Mouse (Mus musculus) forebrain, embryonic 10.5 days (tissue): Measurements from ENCODE around the gene Kcne2. TPM values are rescaled to one million over a fixed set of nuclear protein-coding genes. Genes with fewer than 3 reads are reported as not detected.

ENCODE experiments used
- DNase-seq: peaks from one replicate; pipeline ENCODE4 v3.0.0-alpha.2; 2017; ENCODE audit warnings: low spot score; ENCODE audit errors: extremely low spot score
- H3K27ac ChIP-seq: fragments of 300-500 bp; sonication (generic); 2 replicates; pipeline ENCODE4 v1.5.1; 2016; ENCODE audit warnings: mild to moderate bottlenecking
- H3K27me3 ChIP-seq: fragments of 300-500 bp; sonication (generic); 2 replicates; pipeline ENCODE4 v1.6.1; 2016; ENCODE audit warnings: mild to moderate bottlenecking; ENCODE audit not compliant: poor library complexity, severe bottlenecking
- H3K36me3 ChIP-seq: fragments of 300-500 bp; sonication (generic); replicated peaks from 2 replicates; pipeline ENCODE4 v1.6.1; 2016; ENCODE audit warnings: mild to moderate bottlenecking, moderate library complexity
- H3K4me1 ChIP-seq: fragments of 300-500 bp; sonication (generic); 2 replicates; pipeline ENCODE4 v1.6.1; 2016
- H3K4me3 ChIP-seq: fragments of 300-500 bp; sonication (generic); 2 replicates; pipeline ENCODE4 v1.5.1; 2016; ENCODE audit warnings: mild to moderate bottlenecking, moderate library complexity
- H3K9me3 ChIP-seq: fragments of 300-500 bp; sonication (generic); 2 replicates; pipeline ENCODE4 v1.6.1; 2016; ENCODE audit warnings: mild to moderate bottlenecking, moderate library complexity
- WGBS: fragments of 180-500 bp; shearing (Covaris S2); methylation state at CpG from one replicate; pipeline ENCODE4 v1.1.7; 2016; 5-methylcytosine and 5-hydroxymethylcytosine counted together
- polyA plus RNA-seq: library from polyadenylated mRNA; unstranded; fragments of >200 nt; fragmentation: Nextera tagmentation; extraction: Ambion mirVana; gene quantifications from 2 replicates; pipeline ENCODE4 v1.2.1, GENCODE M21; 2016

Gene Kcne2
- polyA plus RNA-seq, 1 experiment from 2014 or later = 0.16 TPM

GRCm38 (mm10) chr16:92290045-92290444 lies 2.1 kb upstream of the Kcne2 start:
- DNase-seq = no peak
- Histone ChIP-seq H3K27me3 (0 out of 2 replicates have a peak, but pooled peaks cover 3% of the 10 kb centered on the region), H3K4me3 (no peak overlapping the region), H3K9me3 (no peaks in the 10 kb centered on the region), H3K4me1 (peaks cover 21% of the 10 kb centered on the region), H3K36me3 (no peaks in the 10 kb centered on the region), H3K27ac (no peak overlapping the region)

GRCm38 (mm10) chr16:92294267-92294970 lies 2.2 kb downstream of the Kcne2 start:
- H3K4me1 ChIP-seq = peaks cover 14% of the 10 kb centered on the region
- no peak overlapping the region for H3K4me3 ChIP-seq
- H3K27ac ChIP-seq = no peak overlapping the region
- no peak for DNase-seq
- WGBS = 57% methylated on average over 12 of the region's 12 CpGs
- H3K9me3 ChIP-seq = no peaks in the 10 kb centered on the region
- H3K36me3 ChIP-seq = no peaks in the 10 kb centered on the region
- H3K27me3 ChIP-seq = peaks cover 5% of the 10 kb centered on the region; the same call in 1 of the 2 replicates

GRCm38 (mm10) chr16:92295328-92295727 lies 3.1 kb downstream of the Kcne2 start:
- H3K27me3 ChIP-seq = peaks cover 5% of the 10 kb centered on the region; the same call in 1 of the 2 replicates
- no peaks in the 10 kb centered on the region for H3K9me3 ChIP-seq
- peaks cover 17% of the 10 kb centered on the region for H3K4me1 ChIP-seq
- 82% methylated on average over 2 of the region's 2 CpGs for WGBS
- H3K36me3 ChIP-seq = no peaks in the 10 kb centered on the region
- no peak overlapping the region for H3K27ac ChIP-seq
- no peak for DNase-seq
- H3K4me3 ChIP-seq = no peak overlapping the region

- no peaks in the 10 kb centered on the region for H3K9me3 ChIP-seq
- H3K27me3 ChIP-seq = peaks cover 5% of the 10 kb centered on the region; the same call in 1 of the 2 replicates
- peak; percentile 95 for DNase-seq
- peak within 1 kb of the TSS; percentile 91 for H3K27ac ChIP-seq
- peaks cover 8% of the 10 kb centered on the region for H3K36me3 ChIP-seq
- peaks cover 28% of the 10 kb centered on the region for H3K4me1 ChIP-seq
- peak within 1 kb of the TSS; percentile 80 for H3K4me3 ChIP-seq
- WGBS = 9% methylated on average over 32 of the region's 32 CpGs
Measured at GRCm38 (mm10) chr16:92300649-92301411, 8.6 kb downstream of the Kcne2 start, which contains the start of gene Smim11. Smim11 (plus strand) TSS chr16:92301286.

GRCm38 (mm10) chr16:92301412-92301806 lies 9.2 kb downstream of the Kcne2 start:
- H3K4me3 ChIP-seq = peak overlapping the region; percentile 80
- DNase-seq = no peak
- H3K27ac ChIP-seq = peak overlapping the region; percentile 91
- under 1% methylated on average over 12 of the region's 12 CpGs for WGBS
- peaks cover 14% of the 10 kb centered on the region for H3K36me3 ChIP-seq
- H3K27me3 ChIP-seq = peaks cover 5% of the 10 kb centered on the region; the same call in 1 of the 2 replicates
- peaks cover 28% of the 10 kb centered on the region for H3K4me1 ChIP-seq
- no peaks in the 10 kb centered on the region for H3K9me3 ChIP-seq

- WGBS = 37% methylated on average over 5 of the region's 5 CpGs
- Histone ChIP-seq H3K9me3 (no peaks in the 10 kb centered on the region), H3K4me3 (peak overlapping the region; percentile 80), H3K27ac (peak overlapping the region; percentile 91), H3K4me1 (peaks cover 28% of the 10 kb centered on the region), H3K36me3 (peaks cover 19% of the 10 kb centered on the region), H3K27me3 (no peaks in the 10 kb centered on the region)
- DNase-seq = no peak
Measured at GRCm38 (mm10) chr16:92301989-92302388, 9.8 kb downstream of the Kcne2 start.

GRCm38 (mm10) chr16:92302506-92302905 lies 10.3 kb downstream of the Kcne2 start:
- Histone ChIP-seq H3K27me3 (no peaks in the 10 kb centered on the region), H3K9me3 (no peaks in the 10 kb centered on the region), H3K4me1 (peaks cover 28% of the 10 kb centered on the region), H3K27ac (peak overlapping the region; percentile 58; the same call in 1 of the 2 replicates), H3K36me3 (peaks cover 25% of the 10 kb centered on the region), H3K4me3 (peak overlapping the region; percentile 80)
- WGBS = 64% methylated on average over 5 of the region's 5 CpGs
- DNase-seq = no peak

- H3K4me1 ChIP-seq = peaks cover 34% of the 10 kb centered on the region
- H3K27ac ChIP-seq = no peak overlapping the region
- no peak overlapping the region for H3K4me3 ChIP-seq
- no peaks in the 10 kb centered on the region for H3K27me3 ChIP-seq
- WGBS = 92% methylated on average over 2 of the region's 2 CpGs
- no peak for DNase-seq
- H3K9me3 ChIP-seq = no peaks in the 10 kb centered on the region
- H3K36me3 ChIP-seq = peaks cover 42% of the 10 kb centered on the region
Measured at GRCm38 (mm10) chr16:92305519-92305918, 13.3 kb downstream of the Kcne2 start.

- Histone ChIP-seq H3K4me1 (peaks cover 10% of the 10 kb centered on the region), H3K4me3 (no peak overlapping the region), H3K27me3 (no peaks in the 10 kb centered on the region), H3K27ac (no peak overlapping the region), H3K36me3 (peaks cover 65% of the 10 kb centered on the region), H3K9me3 (no peaks in the 10 kb centered on the region)
- 88% methylated on average over 3 of the region's 3 CpGs for whole genome bisulfite sequencing
- no peak for DNase-seq
Measured at GRCm38 (mm10) chr16:92307947-92308346, 15.8 kb downstream of the Kcne2 start.

- WGBS = 60% methylated on average over 4 of the region's 4 CpGs
- peaks cover 71% of the 10 kb centered on the region for H3K36me3 ChIP-seq
- DNase-seq = no peak
- peaks cover 10% of the 10 kb centered on the region for H3K4me1 ChIP-seq
- H3K9me3 ChIP-seq = no peaks in the 10 kb centered on the region
- H3K27ac ChIP-seq = no peak overlapping the region
- H3K27me3 ChIP-seq = no peaks in the 10 kb centered on the region
- H3K4me3 ChIP-seq = no peak overlapping the region
Measured at GRCm38 (mm10) chr16:92309126-92309525, 16.9 kb downstream of the Kcne2 start.

GRCm38 (mm10) chr16:92313953-92314741 lies 22.0 kb downstream of the Kcne2 start:
- H3K27me3 ChIP-seq = no peaks in the 10 kb centered on the region
- 0 out of 2 replicates have a peak overlapping the region, but pooled peaks have one; percentile 35 for H3K27ac ChIP-seq
- peaks cover 10% of the 10 kb centered on the region for H3K4me1 ChIP-seq
- WGBS = 47% methylated on average over 13 of the region's 13 CpGs
- peaks cover 38% of the 10 kb centered on the region for H3K36me3 ChIP-seq
- DNase-seq = peak; percentile 48
- peaks cover 5% of the 10 kb centered on the region; the same call in 1 of the 2 replicates for H3K9me3 ChIP-seq
- H3K4me3 ChIP-seq = no peak overlapping the region

GRCm38 (mm10) chr16:92316049-92316738 lies 24.0 kb downstream of the Kcne2 start:
- no peak for DNase-seq
- Histone ChIP-seq H3K9me3 (peaks cover 5% of the 10 kb centered on the region; the same call in 1 of the 2 replicates), H3K4me3 (no peak overlapping the region), H3K27me3 (0 out of 2 replicates have a peak, but pooled peaks cover 1% of the 10 kb centered on the region), H3K4me1 (peaks cover 5% of the 10 kb centered on the region), H3K36me3 (peaks cover 23% of the 10 kb centered on the region), H3K27ac (no peak overlapping the region)
- 83% methylated on average over 7 of the region's 7 CpGs for WGBS
